Mouse (Mus musculus) cerebellum, adult 2 months (tissue): ENCODE data around the gene Stk39.

ENCODE experiments used
- CTCF ChIP-seq: fragments of 200-500 bp; IDR thresholded peaks from 2 replicates; pipeline ENCODE4 v1.5.1; 2011; ENCODE audit warnings: low read depth, mild to moderate bottlenecking, control low read depth, low read length, moderate library complexity, borderline replicate concordance; ENCODE audit not compliant: insufficient read depth
- POLR2A ChIP-seq: fragments of 200-500 bp; IDR thresholded peaks from 2 replicates; pipeline ENCODE4 v1.6.1; 2011; ENCODE audit warnings: low read length, control low read depth, borderline replicate concordance; ENCODE audit not compliant: insufficient read depth

GRCm38 (mm10) chr2:68405163-68405715 is 66.8 kb downstream of the Stk39 start:
- TF ChIP-seq CTCF (no peak), POLR2A (no peak)
